Mouse (Mus musculus): ENCODE results near the gene Clvs2. TPM values are rescaled to one million over a fixed set of nuclear protein-coding genes. Genes with fewer than 3 reads are reported as not detected.
A peak's percentile ranks its signal among the peaks of the same experiment; 100 is the strongest.

Clvs2 gene
- total and polyA plus RNA-seq, 3 experiments, result not detected

- no peaks in the 10 kb centered on the region for H3K36me3 ChIP-seq (ENCODE audit: control insufficient read depth, insufficient read depth, low read length)
- intact Hi-C loops (cut with DNase I), result no loop called here
- no peak overlapping the region for H3K9ac ChIP-seq (ENCODE audit: low read depth, low read length)
- no peak overlapping the region for H3K27ac ChIP-seq
- no peaks in the 10 kb centered on the region for H3K79me2 ChIP-seq (replicated peaks; ENCODE audit: control insufficient read depth, insufficient read depth, low read length)
- no peaks in the 10 kb centered on the region for H3K4me1 ChIP-seq (ENCODE audit: control insufficient read depth, insufficient read depth, low read length)
- TF ChIP-seq EP300 (IDR thresholded peaks at IDR 0.05; ENCODE audit: insufficient read depth, low read depth, low read length), result no peak
- TF ChIP-seq CTCF (IDR thresholded peaks at IDR 0.05), result no peak
- TF ChIP-seq POLR2A (IDR thresholded peaks at IDR 0.05; ENCODE audit: insufficient read depth, low read depth, low read length), result no peak
- no peaks in the 10 kb centered on the region for H3K27me3 ChIP-seq (ENCODE audit: control insufficient read depth, insufficient read depth, low read length)
- peak in 1 of 2 experiments; percentile 14 for DNase-seq
- 85% methylated on average over 16 of the region's 16 CpGs for WGBS
- H3K4me3 ChIP-seq, result no peak overlapping the region
These were observed 31.8 kb downstream of the Clvs2 start for GRCm38 (mm10) chr10:33592732-33593131.

- Histone ChIP-seq H3K4me1 (ENCODE audit: control insufficient read depth, insufficient read depth, low read length) (no peaks in the 10 kb centered on the region), H3K36me3 (ENCODE audit: control insufficient read depth, insufficient read depth, low read length) (no peaks in the 10 kb centered on the region), H3K79me2 (replicated peaks; ENCODE audit: control insufficient read depth, insufficient read depth, low read length) (no peaks in the 10 kb centered on the region), H3K27me3 (ENCODE audit: control insufficient read depth, insufficient read depth, low read length) (no peaks in the 10 kb centered on the region), H3K27ac (no peak overlapping the region), H3K9ac (ENCODE audit: low read depth, low read length) (no peak overlapping the region), H3K4me3 (no peak overlapping the region)
- intact Hi-C loops (cut with DNase I), result no loop called here
- DNase-seq, result no peak
- TF ChIP-seq CTCF (IDR thresholded peaks at IDR 0.05) (no peak), POLR2A (IDR thresholded peaks at IDR 0.05; ENCODE audit: insufficient read depth, low read depth, low read length) (no peak), EP300 (IDR thresholded peaks at IDR 0.05; ENCODE audit: insufficient read depth, low read depth, low read length) (no peak)
- 56% methylated on average over 2 of the region's 2 CpGs for WGBS
These were observed 35.8 kb downstream of the Clvs2 start for GRCm38 (mm10) chr10:33588800-33589199.

GRCm38 (mm10) chr10:33587118-33587517 is 37.5 kb downstream of the Clvs2 start:
- TF ChIP-seq CTCF (IDR thresholded peaks at IDR 0.05), result no peak
- no peak for TF ChIP-seq POLR2A (IDR thresholded peaks at IDR 0.05; ENCODE audit: insufficient read depth, low read depth, low read length)
- no peak for TF ChIP-seq EP300 (IDR thresholded peaks at IDR 0.05; ENCODE audit: insufficient read depth, low read depth, low read length)
- no peaks in the 10 kb centered on the region for H3K27me3 ChIP-seq (ENCODE audit: control insufficient read depth, insufficient read depth, low read length)
- 44% methylated on average over 2 of the region's 2 CpGs for WGBS

GRCm38 (mm10) chr10:33558081-33558480 is 66.5 kb downstream of the Clvs2 start:
- H3K4me1 ChIP-seq (ENCODE audit: control insufficient read depth, insufficient read depth, low read length), result no peaks in the 10 kb centered on the region
- no peaks in the 10 kb centered on the region for H3K79me2 ChIP-seq (replicated peaks; ENCODE audit: control insufficient read depth, insufficient read depth, low read length)
- no peak overlapping the region for H3K4me3 ChIP-seq
- intact Hi-C loops (cut with DNase I), result no loop called here
- WGBS, result 34% methylated on average over 3 of the region's 3 CpGs
- H3K9ac ChIP-seq (ENCODE audit: low read depth, low read length), result no peak overlapping the region
- TF ChIP-seq EP300 (IDR thresholded peaks at IDR 0.05; ENCODE audit: insufficient read depth, low read depth, low read length), result no peak
- TF ChIP-seq POLR2A (IDR thresholded peaks at IDR 0.05; ENCODE audit: insufficient read depth, low read depth, low read length), result no peak
- no peak for TF ChIP-seq CTCF (IDR thresholded peaks at IDR 0.05)
- H3K27ac ChIP-seq, result no peak overlapping the region
- DNase-seq, result no peak
- H3K27me3 ChIP-seq (ENCODE audit: control insufficient read depth, insufficient read depth, low read length), result no peaks in the 10 kb centered on the region
- H3K36me3 ChIP-seq (ENCODE audit: control insufficient read depth, insufficient read depth, low read length), result no peaks in the 10 kb centered on the region

More at GRCm38 (mm10) chr10:33587118-33587517, 37.5 kb downstream of the Clvs2 start:
- Histone ChIP-seq H3K27ac (no peak overlapping the region), H3K4me3 (no peak overlapping the region), H3K4me1 (ENCODE audit: control insufficient read depth, insufficient read depth, low read length) (no peaks in the 10 kb centered on the region), H3K9ac (ENCODE audit: low read depth, low read length) (no peak overlapping the region), H3K36me3 (ENCODE audit: control insufficient read depth, insufficient read depth, low read length) (no peaks in the 10 kb centered on the region), H3K79me2 (replicated peaks; ENCODE audit: control insufficient read depth, insufficient read depth, low read length) (no peaks in the 10 kb centered on the region)
- DNase-seq, result no peak
- intact Hi-C loops (cut with DNase I), result no loop called here

GRCm38 (mm10) chr10:33540331-33540730 is 84.2 kb downstream of the Clvs2 start:
- Histone ChIP-seq H3K79me2 (replicated peaks; ENCODE audit: control insufficient read depth, insufficient read depth, low read length) (no peaks in the 10 kb centered on the region), H3K9ac (ENCODE audit: low read depth, low read length) (no peak overlapping the region), H3K27ac (no peak overlapping the region), H3K4me3 (no peak overlapping the region), H3K36me3 (ENCODE audit: control insufficient read depth, insufficient read depth, low read length) (no peaks in the 10 kb centered on the region), H3K27me3 (ENCODE audit: control insufficient read depth, insufficient read depth, low read length) (no peaks in the 10 kb centered on the region), H3K4me1 (ENCODE audit: control insufficient read depth, insufficient read depth, low read length) (no peaks in the 10 kb centered on the region)
- 75% methylated on average over 4 of the region's 4 CpGs for WGBS
- TF ChIP-seq CTCF (IDR thresholded peaks at IDR 0.05) (no peak), EP300 (IDR thresholded peaks at IDR 0.05; ENCODE audit: insufficient read depth, low read depth, low read length) (no peak), POLR2A (IDR thresholded peaks at IDR 0.05; ENCODE audit: insufficient read depth, low read depth, low read length) (no peak)
- no peak for DNase-seq
- intact Hi-C loops (cut with DNase I), result no loop called here

Other genes with a start within 250 kb of the Clvs2 start
- not detected for gene Sult3a2, start 161.9 kb upstream of the Clvs2 start, total RNA-seq (2021)
- not detected in 2 replicates for gene Sult3a2, start 161.9 kb upstream of the Clvs2 start, polyA plus RNA-seq (2012; rRNA removed)
- not detected for gene Sult3a1, start 233.0 kb upstream of the Clvs2 start, total RNA-seq (2021)
- not detected in 2 replicates for gene Sult3a1, start 233.0 kb upstream of the Clvs2 start, polyA plus RNA-seq (2012; rRNA removed)